Mouse (Mus musculus) E14TG2a.4 (cell line): ENCODE measurements around the gene Gm20696.

ENCODE experiments used
- CTCF ChIP-seq: conservative IDR thresholded peaks from 2 replicates; pipeline ENCODE4 v1.5.1; 2014; ENCODE audit warnings: low read length
- NANOG ChIP-seq: IDR thresholded peaks from 2 replicates; pipeline ENCODE4 v1.6.1; 2014; ENCODE audit warnings: borderline replicate concordance, low read length, mixed read lengths

DNA sequence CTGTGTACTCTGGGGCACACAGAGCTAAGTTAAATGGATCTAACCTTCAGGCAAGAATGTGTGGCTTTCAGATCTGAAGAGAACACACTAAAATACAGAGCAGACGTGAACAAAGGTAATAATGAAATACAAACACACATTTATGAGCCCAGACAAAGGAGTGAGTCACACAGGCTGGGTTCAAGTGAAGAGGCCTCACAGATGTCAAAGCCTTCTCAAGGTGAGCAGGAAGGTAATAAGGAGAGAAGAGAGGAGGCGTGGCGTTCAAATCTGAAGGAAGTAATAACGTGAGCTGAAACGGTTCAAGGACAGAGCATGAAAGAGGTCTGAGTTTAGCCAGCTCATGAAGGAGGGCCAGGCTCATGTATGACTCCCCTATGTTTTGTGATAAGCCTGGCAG is 445.4 kb downstream of the Gm20696 start:
- TF ChIP-seq CTCF = no peak
- TF ChIP-seq NANOG = no peak
